Mouse (Mus musculus) myocyte (in vitro differentiated cells): ENCODE results near the gene Mchr1.

Experiments used
- CEBPB ChIP-seq: IDR thresholded peaks from 2 replicates; pipeline ENCODE4 v1.6.1; 2011; ENCODE audit warnings: mild to moderate bottlenecking, moderate library complexity; ENCODE audit not compliant: poor library complexity, insufficient read depth, severe bottlenecking
- E2F4 ChIP-seq: IDR thresholded peaks from one replicate; pipeline ENCODE4 v1.6.1; 2011; ENCODE audit warnings: mild to moderate bottlenecking, control low read depth, moderate library complexity; ENCODE audit not compliant: insufficient read depth
- MYOD1 ChIP-seq, 3 experiments: IDR thresholded peaks; one replicate each; pipeline ENCODE4 v1.6.1; 2011; ENCODE audit warnings: control low read depth in 2 of 3, low read depth in 2 of 3, mild to moderate bottlenecking in 2 of 3, moderate library complexity in 1 of 3; ENCODE audit not compliant: insufficient read length in 2 of 3, control insufficient read depth in 1 of 3
- POLR2A ChIP-seq: IDR thresholded peaks from one replicate; pipeline ENCODE4 v1.6.1; 2011; ENCODE audit warnings: low read depth, mild to moderate bottlenecking, control low read depth, moderate library complexity; ENCODE audit not compliant: insufficient read length
- REST ChIP-seq: IDR thresholded peaks from one replicate; pipeline ENCODE4 v1.6.1; 2011; ENCODE audit warnings: mild to moderate bottlenecking, control low read depth, moderate library complexity; ENCODE audit not compliant: insufficient read depth, insufficient read length
- USF1 ChIP-seq: IDR thresholded peaks from one replicate; pipeline ENCODE4 v1.6.1; 2011; ENCODE audit warnings: low read depth, mild to moderate bottlenecking, control low read depth, moderate library complexity

GRCm38 (mm10) chr15:81255063-81255462 is 19.8 kb downstream of the Mchr1 start:
- TF ChIP-seq USF1 (no peak), CEBPB (no peak), POLR2A (no peak), MYOD1 (IDR thresholded peaks at IDR 0.05; ENCODE audit: control insufficient read depth in 1 of 3, insufficient read length in 2 of 3, low read depth in 2 of 3) (no peak), E2F4 (no peak), REST (no peak)
